Mouse (Mus musculus) C2C12 (cell line): ENCODE measurements around the gene Snx25. TPM values are rescaled to one million over a fixed set of nuclear protein-coding genes. Genes with fewer than 3 reads are reported as not detected.

Experiments used
- H3K27me3 ChIP-seq: one replicate; pipeline ENCODE4 v1.6.1; 2011; ENCODE audit not compliant: control insufficient read depth, insufficient read depth, insufficient read length
- H3K36me3 ChIP-seq: one replicate; pipeline ENCODE4 v1.6.1; 2011; ENCODE audit not compliant: control insufficient read depth, insufficient read depth
- H3K4me3 ChIP-seq: one replicate; pipeline ENCODE4 v1.5.1; 2011; ENCODE audit warnings: mild to moderate bottlenecking, control low read depth; ENCODE audit not compliant: poor library complexity, insufficient read depth, severe bottlenecking
- H3K79me2 ChIP-seq: one replicate; pipeline ENCODE4 v1.6.1; 2011; ENCODE audit not compliant: control insufficient read depth, insufficient read depth
- H3K79me3 ChIP-seq: one replicate; pipeline ENCODE4 v1.6.1; 2011; ENCODE audit warnings: low read depth, control low read depth
- H3ac ChIP-seq: one replicate; pipeline ENCODE3; 2011; ENCODE audit warnings: low read depth; ENCODE audit not compliant: control insufficient read depth, insufficient read length
- CEBPB ChIP-seq: IDR thresholded peaks from one replicate; pipeline ENCODE4 v1.6.1; 2011; ENCODE audit warnings: low read depth, mild to moderate bottlenecking, control low read depth, moderate library complexity
- CTCF ChIP-seq: IDR thresholded peaks from one replicate; pipeline ENCODE4 v1.5.1; 2011; ENCODE audit not compliant: control insufficient read depth, insufficient read depth, insufficient read length
- FOSL1 ChIP-seq: IDR thresholded peaks from one replicate; pipeline ENCODE4 v1.8.0; 2011; ENCODE audit warnings: mild to moderate bottlenecking, low read length; ENCODE audit not compliant: poor library complexity, insufficient read depth, severe bottlenecking
- MAX ChIP-seq: IDR thresholded peaks from one replicate; pipeline ENCODE4 v1.6.1; 2011; ENCODE audit warnings: mild to moderate bottlenecking, control low read depth
- MYOD1 ChIP-seq: IDR thresholded peaks from one replicate; pipeline ENCODE4 v1.6.1; 2011; ENCODE audit warnings: low read depth; ENCODE audit not compliant: control insufficient read depth, insufficient read length
- MYOG ChIP-seq: IDR thresholded peaks from one replicate; pipeline ENCODE4 v1.6.1; 2011; ENCODE audit not compliant: control insufficient read depth, insufficient read length; ENCODE audit errors: extremely low read depth
- USF1 ChIP-seq: IDR thresholded peaks from one replicate; pipeline ENCODE4 v1.6.1; 2011; ENCODE audit warnings: low read depth, mild to moderate bottlenecking, control low read depth, moderate library complexity
- polyA plus RNA-seq: library from polyadenylated mRNA; unstranded; fragments of >200 nt; fragmentation: generic; extraction: Trizol; gene quantifications from one replicate; pipeline ENCODE4 v1.2.1, GENCODE M21; 2012; ENCODE audit warnings: missing spikeins

The Snx25 gene
- polyA plus RNA-seq, 1 experiment: 11.3 TPM

DNA sequence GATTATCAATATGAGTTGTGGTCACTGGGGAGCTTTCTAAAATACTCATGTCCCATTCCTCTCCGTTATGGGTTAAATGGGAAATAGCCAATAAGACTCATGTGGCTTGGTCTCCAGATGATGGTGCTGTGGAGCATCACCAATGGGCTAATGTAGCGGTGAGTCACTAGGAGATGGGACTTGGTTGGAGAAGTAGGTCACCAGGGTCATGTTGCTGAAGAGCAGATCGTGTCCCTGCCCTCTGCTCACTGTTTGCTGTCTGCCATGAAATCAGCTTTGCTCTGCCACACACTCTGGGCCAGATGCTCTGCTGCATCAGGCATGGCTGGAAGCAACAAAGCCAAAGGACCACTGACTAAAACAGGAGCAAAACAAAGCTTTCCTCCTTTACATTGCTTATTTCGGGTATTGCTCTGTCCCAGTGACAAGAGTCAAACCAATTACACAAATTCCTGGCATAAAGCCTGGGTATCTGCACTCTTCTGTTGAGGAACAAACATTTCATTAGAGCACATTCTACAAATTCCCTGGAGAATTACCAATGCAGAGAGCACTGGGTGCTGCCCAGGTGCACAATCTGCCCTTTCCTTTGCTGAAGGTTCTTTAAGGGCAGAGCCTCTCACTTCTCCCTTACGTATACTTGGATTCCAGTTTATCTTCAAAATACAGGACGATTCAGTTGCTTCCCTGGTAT lies 59.1 kb downstream of the Snx25 start:
- TF ChIP-seq MYOD1 (no peak), MYOG (no peak), CEBPB (no peak), USF1 (no peak), FOSL1 (no peak), CTCF (no peak), MAX (no peak)
- Histone ChIP-seq H3K79me2 (no peaks in the 10 kb centered on the region), H3K4me3 (no peak overlapping the region), H3K27me3 (no peaks in the 10 kb centered on the region), H3ac (no peak overlapping the region), H3K79me3 (no peaks in the 10 kb centered on the region), H3K36me3 (no peaks in the 10 kb centered on the region)

- TF ChIP-seq MYOD1 (peak; percentile 90), CEBPB (no peak)
- Histone ChIP-seq H3ac (peak overlapping the region; percentile 1), H3K4me3 (no peak overlapping the region), H3K36me3 (no peaks in the 10 kb centered on the region), H3K27me3 (no peaks in the 10 kb centered on the region), H3K79me2 (no peaks in the 10 kb centered on the region), H3K79me3 (no peaks in the 10 kb centered on the region)
Measured at GRCm38 (mm10) chr8:46083141-46083540, 68.8 kb downstream of the Snx25 start.

DNA sequence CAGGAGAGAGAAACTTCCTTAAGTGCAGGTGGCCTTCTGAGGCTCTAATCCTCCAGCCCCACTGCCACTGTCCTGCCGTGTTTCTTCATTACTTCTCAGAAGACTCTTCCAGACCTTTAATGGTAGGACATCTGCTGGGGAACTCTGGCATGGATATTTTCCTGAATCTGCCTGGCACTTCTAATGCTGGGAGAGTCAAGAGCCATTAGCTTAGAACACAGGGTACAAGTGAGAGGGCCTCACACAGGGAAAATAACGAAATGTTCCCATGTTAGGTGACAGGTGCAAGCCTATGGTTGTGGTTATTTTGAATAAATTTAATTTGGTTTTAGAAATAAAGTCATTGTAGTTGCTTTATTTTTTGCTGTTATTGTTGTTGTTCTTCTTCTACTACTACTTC lies 70.9 kb downstream of the Snx25 start:
- TF ChIP-seq FOSL1: no peak
- no peak for TF ChIP-seq MYOD1
- TF ChIP-seq MAX: no peak
- no peaks in the 10 kb centered on the region for H3K36me3 ChIP-seq

DNA sequence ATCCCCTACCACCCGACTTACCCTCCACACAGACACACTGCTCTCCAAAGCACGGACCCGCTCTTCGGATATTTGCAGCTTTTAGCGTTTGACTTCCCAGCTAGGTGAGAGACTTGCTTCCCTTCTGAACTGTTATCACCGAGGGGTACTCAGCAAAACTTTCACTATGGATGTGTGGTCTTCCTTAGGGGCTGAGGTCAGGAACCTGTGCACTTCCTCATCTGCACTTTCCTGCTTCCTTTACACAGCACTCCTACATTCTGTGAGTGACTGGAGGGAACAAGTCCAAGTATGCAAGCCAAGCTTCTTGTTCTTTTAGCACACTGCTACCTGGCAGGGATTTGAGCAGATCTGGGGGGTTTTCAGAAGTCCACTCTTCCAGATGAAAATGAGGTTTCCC lies 73.1 kb downstream of the Snx25 start:
- no peaks in the 10 kb centered on the region for H3K79me2 ChIP-seq
- no peaks in the 10 kb centered on the region for H3K27me3 ChIP-seq
- no peaks in the 10 kb centered on the region for H3K36me3 ChIP-seq
- no peak overlapping the region for H3K4me3 ChIP-seq
- H3K79me3 ChIP-seq: no peaks in the 10 kb centered on the region
- H3ac ChIP-seq: no peak overlapping the region
- no peak for TF ChIP-seq USF1
- TF ChIP-seq MYOD1: no peak
- no peak for TF ChIP-seq MAX
- TF ChIP-seq CTCF: no peak
- TF ChIP-seq CEBPB: no peak
- TF ChIP-seq MYOG: no peak
- TF ChIP-seq FOSL1: no peak

More for the DNA sequence above, 70.9 kb downstream of the Snx25 start:
- no peaks in the 10 kb centered on the region for H3K27me3 ChIP-seq
- H3K79me2 ChIP-seq: no peaks in the 10 kb centered on the region
- H3ac ChIP-seq: no peak overlapping the region
- no peak overlapping the region for H3K4me3 ChIP-seq
- no peaks in the 10 kb centered on the region for H3K79me3 ChIP-seq

DNA sequence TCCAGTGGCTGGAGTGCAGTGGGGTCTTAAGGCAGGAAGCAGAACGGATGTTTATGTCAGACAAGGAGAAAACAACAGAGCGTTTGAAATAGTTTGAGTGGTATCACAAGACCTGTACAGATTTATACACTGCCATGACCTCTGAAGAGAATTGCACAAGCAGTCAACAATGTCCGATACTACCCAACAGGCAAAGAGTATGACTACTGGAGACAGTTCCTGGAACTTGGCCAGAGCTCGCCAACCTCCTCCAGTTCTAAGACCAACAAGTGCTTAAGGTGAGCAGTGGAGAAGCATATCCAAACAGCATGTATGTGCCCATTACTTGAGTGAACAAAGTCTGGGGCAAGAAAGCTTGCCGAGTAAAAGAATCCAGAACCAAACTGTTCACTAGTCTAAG lies 76.7 kb downstream of the Snx25 start:
- H3K4me3 ChIP-seq: no peak overlapping the region
- no peaks in the 10 kb centered on the region for H3K27me3 ChIP-seq
- TF ChIP-seq FOSL1 (no peak), USF1 (no peak), MYOD1 (no peak), CEBPB (no peak), MYOG (no peak), MAX (no peak), CTCF (no peak)
- no peaks in the 10 kb centered on the region for H3K36me3 ChIP-seq
- H3K79me2 ChIP-seq: no peaks in the 10 kb centered on the region
- H3ac ChIP-seq: no peak overlapping the region
- no peaks in the 10 kb centered on the region for H3K79me3 ChIP-seq

GRCm38 (mm10) chr8:46073540-46074140 lies 78.3 kb downstream of the Snx25 start:
- Histone ChIP-seq H3K79me2 (no peaks in the 10 kb centered on the region), H3ac (no peak overlapping the region), H3K36me3 (no peaks in the 10 kb centered on the region), H3K27me3 (no peaks in the 10 kb centered on the region), H3K4me3 (no peak overlapping the region), H3K79me3 (no peaks in the 10 kb centered on the region)
- no peak for TF ChIP-seq MYOG
- TF ChIP-seq MYOD1: no peak
- TF ChIP-seq USF1: no peak
- TF ChIP-seq CEBPB: no peak
- no peak for TF ChIP-seq MAX
- TF ChIP-seq FOSL1: no peak
- no peak for TF ChIP-seq CTCF
